Mouse (Mus musculus): ENCODE measurements around the gene Creld2.

- TF ChIP-seq POLR2A (IDR thresholded peaks at IDR 0.05; ENCODE audit: low read depth, low read length) (no peak), CTCF (IDR thresholded peaks at IDR 0.05; ENCODE audit: borderline replicate concordance, insufficient read depth, low read length) (no peak)
Observed at GRCm38 (mm10) chr15:88857361-88857760, 37.9 kb downstream of the Creld2 start.
